8 mouse cellular contexts compared by ENCODE assay signal in the genomic region with DNA sequence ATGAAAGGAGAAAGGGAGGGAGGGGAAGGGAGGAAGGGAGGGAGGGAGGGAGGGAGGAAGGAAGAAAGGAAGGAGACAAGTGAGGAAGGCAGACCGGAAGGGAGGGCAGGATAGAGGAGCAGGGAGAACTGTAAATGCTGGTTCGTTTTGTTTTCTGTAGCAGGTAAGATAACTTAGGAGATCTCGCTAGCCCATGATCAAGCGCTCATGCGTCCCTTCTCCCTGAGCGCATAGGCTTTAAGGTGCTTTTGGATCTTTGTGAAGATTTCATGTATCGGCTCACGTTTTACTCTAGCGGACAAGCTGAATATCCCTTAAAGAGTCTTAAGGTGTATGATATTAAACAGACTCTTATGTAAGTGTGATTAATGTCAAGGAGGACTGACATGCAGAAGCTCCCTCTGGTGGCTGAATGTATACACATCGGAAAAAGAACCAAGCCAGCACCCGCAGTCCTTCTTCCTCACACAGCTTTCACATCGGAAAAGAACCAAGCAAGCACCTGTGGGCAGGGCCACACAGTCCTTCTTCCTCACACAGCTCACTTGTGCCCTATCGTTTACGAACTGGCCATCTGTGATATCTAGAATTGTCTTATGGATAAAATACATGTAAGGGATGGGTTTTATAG.
DNase-seq lines count a peak whose midpoint lies in the region; ATAC-seq and TF ChIP-seq lines count a peak whose summit lies in the region.

No protein-coding gene starts in this region.

- no peaks in the 10 kb centered on the region for H3K9me3 ChIP-seq in liver, postnatal 0 days (ENCODE audit: low read length)

- no peak overlapping the region for H3K9ac ChIP-seq in liver, postnatal 0 days (replicated peaks)

- H3K4me3 ChIP-seq in thymus, adult 2 months (ENCODE audit: control insufficient read depth, insufficient read depth, low read length): no peak overlapping the region
- H3K4me3 ChIP-seq in liver, postnatal 0 days (ENCODE audit: low read depth, low read length): no peak overlapping the region

- TF ChIP-seq EP300 in liver, postnatal 0 days (IDR thresholded peaks at IDR 0.05; ENCODE audit: low read depth): no peak

- no peak for TF ChIP-seq POLR2A in thymus, adult 2 months (IDR thresholded peaks at IDR 0.05; ENCODE audit: control insufficient read depth, extremely low read depth, insufficient read depth, low read length, poor library complexity)

- ATAC-seq in liver, postnatal 0 days: no peak
- ATAC-seq in inflammation-experienced regulatory T-cells, adult 6 months: no peak

- intact Hi-C loops in heart, postnatal 10 days (cut with DNase I): loop anchor here (2.0 kb wide), 1 partner anchor 322 kb away; no protein-coding TSS in a partner anchor

- TF ChIP-seq CTCF in thymus, adult 2 months (IDR thresholded peaks at IDR 0.05; ENCODE audit: borderline replicate concordance, control insufficient read depth, extremely low read depth, insufficient read depth, low read length, poor library complexity): no peak
- TF ChIP-seq CTCF in liver, postnatal 0 days (IDR thresholded peaks at IDR 0.05; ENCODE audit: low read depth): peak; percentile 67

- no peak overlapping the region for H3K4me2 ChIP-seq in liver, postnatal 0 days (ENCODE audit: low read depth, low read length)

- no peaks in the 10 kb centered on the region for H3K36me3 ChIP-seq in thymus, adult 2 months (ENCODE audit: control insufficient read depth, insufficient read depth, low read length)
- H3K36me3 ChIP-seq in liver, postnatal 0 days (replicated peaks; ENCODE audit: insufficient read depth, low read length): no peaks in the 10 kb centered on the region

- H3K4me1 ChIP-seq in thymus, adult 2 months (replicated peaks; ENCODE audit: control insufficient read depth, insufficient read depth, low read length): no peaks in the 10 kb centered on the region
- H3K4me1 ChIP-seq in liver, postnatal 0 days (ENCODE audit: insufficient read depth): no peaks in the 10 kb centered on the region

- peak; percentile 13 for DNase-seq in thymus, adult 2 months
- DNase-seq in thymus, adult 18-20 months: no peak
- DNase-seq in cerebellum, postnatal 36 days: peak; percentile 7 to 32
- peak; percentile 24 to 43 for DNase-seq in heart, postnatal 10 days
- peak; percentile 29 to 58 for DNase-seq in kidney, postnatal 4 days
- peak; percentile 19 for DNase-seq in liver, postnatal 0 days
- DNase-seq in retina, embryonic 14.5 days (ENCODE audit: low spot score): peak; percentile 78

- H3K27me3 ChIP-seq in thymus, adult 2 months (ENCODE audit: control insufficient read depth, insufficient read depth, low read length): no peaks in the 10 kb centered on the region
- no peaks in the 10 kb centered on the region for H3K27me3 ChIP-seq in liver, postnatal 0 days (ENCODE audit: insufficient read depth, low read length)

- WGBS in thymus, adult 2 months: 45% methylated on average over 14 of the region's 14 CpGs
- WGBS in liver, postnatal 0 days (ENCODE audit: insufficient replicate concordance): 42% methylated on average over 14 of the region's 14 CpGs

- H3K27ac ChIP-seq in thymus, adult 2 months (ENCODE audit: control insufficient read depth, insufficient read depth, low read length): no peak overlapping the region
- H3K27ac ChIP-seq in liver, postnatal 0 days (ENCODE audit: low read depth): no peak overlapping the region

Comparison
In these comparisons a context has a peak if more than half of its experiments do, and no peak if none do; other contexts are left out.
1. DNase-seq: peak in thymus, adult 2 months (single experiment), cerebellum, postnatal 36 days (2 of 2), heart, postnatal 10 days (2 of 2), kidney, postnatal 4 days (2 of 2), liver, postnatal 0 days (single experiment) and retina, embryonic 14.5 days (single experiment); none in thymus, adult 18-20 months (0 of 2).